Mouse (Mus musculus) heart, embryonic 11.5 days (tissue): ENCODE results near the gene Ifna4. TPM values are rescaled to one million over a fixed set of nuclear protein-coding genes. Genes with fewer than 3 reads are reported as not detected.

Experiments used
- ATAC-seq: fragments of 200-750 bp; cut with Nextera tagmentation; replicated peaks from 2 replicates; pipeline ENCODE4 v1.8.0; 2017; ENCODE audit warnings: moderate library complexity; ENCODE audit not compliant: insufficient number of reproducible peaks, low FRiP score, low TSS enrichment
- H3K27ac ChIP-seq: fragments of 300-500 bp; sonication (generic); 2 replicates; pipeline ENCODE4 v1.5.1; 2014; ENCODE audit warnings: mild to moderate bottlenecking, low read depth, low read length
- H3K27me3 ChIP-seq: fragments of 300-500 bp; sonication (generic); 2 replicates; pipeline ENCODE4 v1.6.1; 2014; ENCODE audit warnings: mild to moderate bottlenecking, low read length, mixed read lengths; ENCODE audit not compliant: control insufficient read depth, insufficient read depth
- H3K36me3 ChIP-seq: fragments of 300-500 bp; sonication (generic); 2 replicates; pipeline ENCODE4 v1.6.1; 2014; ENCODE audit warnings: mild to moderate bottlenecking, low read length, moderate library complexity, mixed read lengths; ENCODE audit not compliant: control insufficient read depth, insufficient read depth
- H3K4me1 ChIP-seq: fragments of 300-500 bp; sonication (generic); 2 replicates; pipeline ENCODE4 v1.6.1; 2014; ENCODE audit warnings: low read length; ENCODE audit not compliant: control insufficient read depth, insufficient read depth
- H3K4me2 ChIP-seq: fragments of 300-500 bp; sonication (generic); 2 replicates; pipeline ENCODE4 v1.6.1; 2014; ENCODE audit warnings: mild to moderate bottlenecking, moderate library complexity
- H3K4me3 ChIP-seq: fragments of 300-500 bp; sonication (generic); 2 replicates; pipeline ENCODE4 v1.5.1; 2014; ENCODE audit warnings: low read depth, low read length
- H3K9ac ChIP-seq: fragments of 300-500 bp; sonication (generic); 2 replicates; pipeline ENCODE4 v1.6.1; 2014; ENCODE audit warnings: mild to moderate bottlenecking, low read depth, low read length, moderate library complexity
- H3K9me3 ChIP-seq: fragments of 300-500 bp; sonication (generic); replicated peaks from 2 replicates; pipeline ENCODE4 v1.6.1; 2016; ENCODE audit warnings: low read length; ENCODE audit not compliant: control insufficient read depth
- WGBS: fragments of 180-500 bp; shearing (Covaris S2); extraction: QIAGEN DNeasy Blood & Tissue Kit; methylation state at CpG from one replicate; pipeline ENCODE4 v1.1.7; 2014; ENCODE audit not compliant: insufficient replicate concordance; 5-methylcytosine and 5-hydroxymethylcytosine counted together
- polyA plus RNA-seq: library from polyadenylated mRNA; unstranded; fragments of >200 nt; fragmentation: Nextera tagmentation; extraction: Ambion mirVana; gene quantifications from 2 replicates; pipeline ENCODE4 v1.2.1, GENCODE M21; 2014

The Ifna4 gene
- polyA plus RNA-seq, 1 experiment from 2014 or later, result not detected

GRCm38 (mm10) chr4:88875435-88876095 is 33.9 kb downstream of the Ifna4 start:
- no peak overlapping the region for H3K9ac ChIP-seq
- H3K27ac ChIP-seq, result no peak overlapping the region
- no peaks in the 10 kb centered on the region for H3K4me1 ChIP-seq
- ATAC-seq, result no peak
- no peaks in the 10 kb centered on the region for H3K36me3 ChIP-seq
- WGBS, result 27% methylated on average over 4 of the region's 4 CpGs
- no peak overlapping the region for H3K4me2 ChIP-seq
- H3K9me3 ChIP-seq, result no peaks in the 10 kb centered on the region
- H3K27me3 ChIP-seq, result no peaks in the 10 kb centered on the region
- no peak overlapping the region for H3K4me3 ChIP-seq

GRCm38 (mm10) chr4:88876520-88876919 is 34.9 kb downstream of the Ifna4 start:
- H3K9me3 ChIP-seq, result no peaks in the 10 kb centered on the region
- H3K9ac ChIP-seq, result no peak overlapping the region
- WGBS, result 71% methylated on average over 4 of the region's 4 CpGs
- no peak overlapping the region for H3K27ac ChIP-seq
- no peaks in the 10 kb centered on the region for H3K36me3 ChIP-seq
- no peak overlapping the region for H3K4me2 ChIP-seq
- no peaks in the 10 kb centered on the region for H3K4me1 ChIP-seq
- no peaks in the 10 kb centered on the region for H3K27me3 ChIP-seq
- ATAC-seq, result no peak
- H3K4me3 ChIP-seq, result no peak overlapping the region

GRCm38 (mm10) chr4:88878246-88878645 is 36.6 kb downstream of the Ifna4 start:
- Histone ChIP-seq H3K27ac (no peak overlapping the region), H3K27me3 (no peaks in the 10 kb centered on the region), H3K9me3 (no peaks in the 10 kb centered on the region), H3K4me1 (no peaks in the 10 kb centered on the region), H3K4me2 (no peak overlapping the region), H3K36me3 (no peaks in the 10 kb centered on the region), H3K4me3 (no peak overlapping the region), H3K9ac (no peak overlapping the region)
- no peak for ATAC-seq
- 29% methylated on average over 10 of the region's 10 CpGs for WGBS

- 69% methylated on average over 4 of the region's 4 CpGs for WGBS
- Histone ChIP-seq H3K27ac (no peak overlapping the region), H3K9me3 (no peaks in the 10 kb centered on the region), H3K36me3 (no peaks in the 10 kb centered on the region), H3K27me3 (no peaks in the 10 kb centered on the region), H3K4me3 (no peak overlapping the region), H3K4me1 (no peaks in the 10 kb centered on the region), H3K4me2 (no peak overlapping the region), H3K9ac (no peak overlapping the region)
- ATAC-seq, result no peak
These were observed 37.1 kb downstream of the Ifna4 start for GRCm38 (mm10) chr4:88878772-88879171.

- Histone ChIP-seq H3K4me1 (no peaks in the 10 kb centered on the region), H3K9me3 (no peaks in the 10 kb centered on the region), H3K27ac (no peak within 1 kb of the TSS), H3K27me3 (no peaks in the 10 kb centered on the region), H3K36me3 (no peaks in the 10 kb centered on the region), H3K4me3 (no peak within 1 kb of the TSS), H3K9ac (no peak within 1 kb of the TSS), H3K4me2 (no peak within 1 kb of the TSS)
- WGBS, result 83% methylated on average over 8 of the region's 8 CpGs
- ATAC-seq, result no peak
These were observed 38.4 kb downstream of the Ifna4 start, which contains the start of gene Ifne for GRCm38 (mm10) chr4:88880101-88880500. Gene Ifne (minus strand): TSS chr4:88880201.

GRCm38 (mm10) chr4:88888236-88888635 is 46.6 kb downstream of the Ifna4 start:
- ATAC-seq, result no peak

More at GRCm38 (mm10) chr4:88888236-88888635, 46.6 kb downstream of the Ifna4 start:
- H3K27ac ChIP-seq, result no peak overlapping the region
- H3K9ac ChIP-seq, result no peak overlapping the region
- no peaks in the 10 kb centered on the region for H3K36me3 ChIP-seq
- H3K4me1 ChIP-seq, result no peaks in the 10 kb centered on the region
- no peaks in the 10 kb centered on the region for H3K9me3 ChIP-seq
- no peaks in the 10 kb centered on the region for H3K27me3 ChIP-seq
- no peak overlapping the region for H3K4me3 ChIP-seq
- H3K4me2 ChIP-seq, result no peak overlapping the region

Other genes starting within 250 kb of the Ifna4 start
- not detected in 2 replicates for gene Ifna9, start 249.5 kb upstream of the Ifna4 start, polyA plus RNA-seq
- gene Ifna12, start 238.5 kb upstream of the Ifna4 start, polyA plus RNA-seq, result not detected in 2 replicates
- not detected in 2 replicates for gene C87499, start 207.4 kb upstream of the Ifna4 start, polyA plus RNA-seq
- not detected in 2 replicates for gene Ifna13, start 197.4 kb upstream of the Ifna4 start, polyA plus RNA-seq
- not detected in 2 replicates for gene Ifna16, start 164.9 kb upstream of the Ifna4 start, polyA plus RNA-seq
- gene Ifna2, start 157.9 kb upstream of the Ifna4 start, polyA plus RNA-seq, result not detected in 2 replicates
- gene Ifnab, start 150.5 kb upstream of the Ifna4 start, polyA plus RNA-seq, result not detected in 2 replicates
- 0.63 and 0.87 TPM in 2 replicates for gene Gm26566, start 120.1 kb upstream of the Ifna4 start, polyA plus RNA-seq
- gene Klhl9, start 119.4 kb upstream of the Ifna4 start, polyA plus RNA-seq, result 99.9 and 113 TPM in 2 replicates
- not detected in 2 replicates for gene Gm13271, start 87.0 kb upstream of the Ifna4 start, polyA plus RNA-seq
- gene Gm13283, start 81.7 kb upstream of the Ifna4 start, polyA plus RNA-seq, result 0.39 and 0.56 TPM in 2 replicates
- 0.61 TPM in 1 of 2 replicates, not detected in the other for gene Gm13290, start 68.0 kb upstream of the Ifna4 start, polyA plus RNA-seq
- gene Gm13289, start 64.9 kb upstream of the Ifna4 start, polyA plus RNA-seq, result not detected in 2 replicates
- gene Gm13272, start 62.0 kb upstream of the Ifna4 start, polyA plus RNA-seq, result not detected in 2 replicates
- not detected in 2 replicates for gene Ifnz, start 59.7 kb upstream of the Ifna4 start, polyA plus RNA-seq
- not detected in 2 replicates for gene Gm13276, start 56.2 kb upstream of the Ifna4 start, polyA plus RNA-seq
- gene Gm13277, start 53.2 kb upstream of the Ifna4 start, polyA plus RNA-seq, result not detected in 2 replicates
- gene Gm13278, start 50.3 kb upstream of the Ifna4 start, polyA plus RNA-seq, result not detected in 2 replicates
- 0.47 TPM in 1 of 2 replicates, not detected in the other for gene Gm13275, start 47.4 kb upstream of the Ifna4 start, polyA plus RNA-seq
- not detected in 2 replicates for gene Gm13279, start 44.5 kb upstream of the Ifna4 start, polyA plus RNA-seq
- gene Gm13285, start 42.2 kb upstream of the Ifna4 start, polyA plus RNA-seq, result 0.27 and 0.76 TPM in 2 replicates
- not detected in 2 replicates for gene Gm13287, start 38.6 kb upstream of the Ifna4 start, polyA plus RNA-seq
- not detected in 2 replicates for gene Gm13288, start 36.3 kb upstream of the Ifna4 start, polyA plus RNA-seq
- gene Ifna7, start 25.6 kb upstream of the Ifna4 start, polyA plus RNA-seq, result not detected in 2 replicates
- gene Ifna11, start 21.9 kb upstream of the Ifna4 start, polyA plus RNA-seq, result not detected in 2 replicates
- not detected in 2 replicates for gene Ifna6, start 14.4 kb upstream of the Ifna4 start, polyA plus RNA-seq
- gene Ifna5, start 6.3 kb upstream of the Ifna4 start, polyA plus RNA-seq, result not detected in 2 replicates
- not detected in 2 replicates for gene Ifna1, start 8.2 kb downstream of the Ifna4 start, polyA plus RNA-seq
- gene Ifne, start 38.3 kb downstream of the Ifna4 start, polyA plus RNA-seq, result not detected in 2 replicates